Mouse (Mus musculus): ENCODE measurements around the gene Ncor2.

DNA sequence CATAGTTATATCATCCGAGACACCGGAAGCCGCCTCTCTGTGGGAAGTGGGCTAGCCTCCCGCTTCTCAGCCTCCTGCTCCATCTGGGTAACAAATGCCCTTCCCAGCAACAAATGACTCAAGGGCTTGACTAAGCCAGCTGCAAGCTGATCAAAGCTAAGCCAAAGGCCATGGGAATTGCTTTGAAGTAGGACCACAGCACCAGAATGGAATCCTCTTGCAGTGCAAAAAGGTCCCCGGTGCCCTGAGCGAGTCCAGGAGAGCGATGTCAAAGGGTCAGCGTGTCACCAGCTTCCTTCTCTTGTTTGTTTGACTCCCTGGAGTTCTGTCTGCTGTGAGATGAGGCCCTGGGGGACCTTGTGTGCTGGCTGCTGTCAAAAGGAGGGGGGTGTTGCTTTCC, 209.2 kb downstream of the Ncor2 start:
- TF ChIP-seq CTCF (IDR thresholded peaks at IDR 0.05; ENCODE audit: low read depth, low read length) (no peak), POLR2A (IDR thresholded peaks at IDR 0.05; ENCODE audit: extremely low read depth, insufficient read depth, low read length) (no peak)
